Mouse (Mus musculus) macrophage (primary cell): ENCODE data around the gene Gse1. TPM values are rescaled to one million over a fixed set of nuclear protein-coding genes. Genes with fewer than 3 reads are reported as not detected.

Experiments used
- H3K27ac ChIP-seq: fragments of 350-480 bp; formaldehyde crosslinking; 2 replicates; pipeline ENCODE4 v1.9.0; 2021
- H3K36me3 ChIP-seq: fragments of 350-480 bp; formaldehyde crosslinking; 2 replicates; pipeline ENCODE4 v1.9.0; 2021; ENCODE audit errors: inconsistent target
- H3K4me3 ChIP-seq: fragments of 350-480 bp; formaldehyde crosslinking; 2 replicates; pipeline ENCODE4 v1.9.0; 2021; ENCODE audit errors: inconsistent target
- H3K79me2 ChIP-seq: fragments of 350-480 bp; formaldehyde crosslinking; 2 replicates; pipeline ENCODE4 v1.9.0; 2021; ENCODE audit errors: inconsistent target
- WGBS: methylation state at CpG from one replicate; pipeline ENCODE4 v1.1.7; 2026; ENCODE audit warnings: inconsistent platforms; ENCODE audit not compliant: missing documents; 5-methylcytosine and 5-hydroxymethylcytosine counted together
- polyA plus RNA-seq: library from polyadenylated mRNA; stranded (reverse); fragments of 250-400 nt; gene quantifications from 3 replicates; pipeline ENCODE4 v1.2.4, GENCODE M21; 2018; ENCODE audit warnings: inconsistent platforms

Gene Gse1
- polyA plus RNA-seq, 1 experiment from 2014 or later = 10.8 TPM

- Histone ChIP-seq H3K4me3 (no peak overlapping the region), H3K27ac (no peak overlapping the region), H3K36me3 (no peaks in the 10 kb centered on the region), H3K79me2 (no peaks in the 10 kb centered on the region)
- WGBS = 95% methylated on average over 9 of the region's 9 CpGs
Observed at GRCm38 (mm10) chr8:120304097-120304496, 75.8 kb downstream of the Gse1 start.

GRCm38 (mm10) chr8:120305800-120306385, 77.6 kb downstream of the Gse1 start:
- 97% methylated on average over 10 of the region's 10 CpGs for WGBS
- no peak overlapping the region for H3K27ac ChIP-seq
- H3K4me3 ChIP-seq = no peak overlapping the region

GRCm38 (mm10) chr8:120307103-120307502, 78.8 kb downstream of the Gse1 start:
- no peak overlapping the region for H3K4me3 ChIP-seq
- H3K79me2 ChIP-seq = no peaks in the 10 kb centered on the region
- WGBS = 26% methylated on average over 16 of the region's 16 CpGs
- H3K36me3 ChIP-seq = no peaks in the 10 kb centered on the region
- H3K27ac ChIP-seq = no peak overlapping the region

More at GRCm38 (mm10) chr8:120305800-120306385, 77.6 kb downstream of the Gse1 start:
- Histone ChIP-seq H3K79me2 (no peaks in the 10 kb centered on the region), H3K36me3 (no peaks in the 10 kb centered on the region)

- 75% methylated on average over 11 of the region's 11 CpGs for WGBS
- H3K79me2 ChIP-seq = no peaks in the 10 kb centered on the region
- H3K4me3 ChIP-seq = no peak overlapping the region
- H3K27ac ChIP-seq = no peak overlapping the region
- no peaks in the 10 kb centered on the region for H3K36me3 ChIP-seq
Observed at GRCm38 (mm10) chr8:120307528-120307927, 79.3 kb downstream of the Gse1 start.

GRCm38 (mm10) chr8:120308131-120308530, 79.9 kb downstream of the Gse1 start:
- Histone ChIP-seq H3K36me3 (no peaks in the 10 kb centered on the region), H3K4me3 (no peak overlapping the region), H3K27ac (no peak overlapping the region), H3K79me2 (no peaks in the 10 kb centered on the region)
- WGBS = 94% methylated on average over 8 of the region's 8 CpGs

DNA sequence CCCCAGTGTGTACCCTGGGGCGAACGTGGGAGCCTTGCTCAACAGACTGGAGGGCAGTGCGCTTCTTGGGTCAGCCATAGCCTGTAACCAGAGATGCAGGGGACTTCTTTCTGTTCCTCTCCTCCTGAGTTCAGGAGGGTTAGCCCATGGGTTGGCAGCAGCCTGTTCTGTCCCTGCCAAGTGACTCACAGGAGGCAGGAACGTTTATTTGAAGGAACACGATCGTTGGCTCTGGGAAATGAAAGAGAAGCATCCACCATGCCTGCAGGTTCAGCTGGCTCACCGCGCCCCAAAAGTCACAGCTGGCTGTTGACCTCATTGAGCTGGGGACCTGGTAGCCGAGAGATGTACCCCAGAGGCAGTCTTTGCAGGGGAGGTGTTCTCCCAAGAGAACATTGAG, 80.3 kb downstream of the Gse1 start:
- Histone ChIP-seq H3K79me2 (no peaks in the 10 kb centered on the region), H3K4me3 (no peak overlapping the region), H3K36me3 (no peaks in the 10 kb centered on the region), H3K27ac (no peak overlapping the region)
- 70% methylated on average over 9 of the region's 9 CpGs for WGBS

DNA sequence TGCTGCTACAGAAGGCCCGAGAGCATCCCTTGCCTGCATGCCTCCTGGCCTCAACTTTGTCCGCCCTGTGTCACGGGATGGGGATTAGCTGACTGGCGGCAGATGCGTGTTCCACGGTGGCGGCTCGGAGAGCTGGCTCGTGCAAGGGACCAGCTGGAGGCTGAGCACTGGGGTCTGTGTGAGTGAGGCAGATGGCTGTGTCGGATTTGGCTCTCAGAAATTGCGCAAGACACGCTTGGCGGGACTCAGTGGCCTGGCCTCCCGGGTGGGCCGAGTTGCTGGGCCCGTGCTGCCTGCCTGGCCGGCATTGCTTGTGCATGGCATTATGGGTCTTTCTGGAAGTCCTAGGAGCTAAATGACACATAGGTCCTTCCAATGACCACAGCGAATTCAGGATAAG, 81.1 kb downstream of the Gse1 start:
- H3K36me3 ChIP-seq = no peaks in the 10 kb centered on the region

DNA sequence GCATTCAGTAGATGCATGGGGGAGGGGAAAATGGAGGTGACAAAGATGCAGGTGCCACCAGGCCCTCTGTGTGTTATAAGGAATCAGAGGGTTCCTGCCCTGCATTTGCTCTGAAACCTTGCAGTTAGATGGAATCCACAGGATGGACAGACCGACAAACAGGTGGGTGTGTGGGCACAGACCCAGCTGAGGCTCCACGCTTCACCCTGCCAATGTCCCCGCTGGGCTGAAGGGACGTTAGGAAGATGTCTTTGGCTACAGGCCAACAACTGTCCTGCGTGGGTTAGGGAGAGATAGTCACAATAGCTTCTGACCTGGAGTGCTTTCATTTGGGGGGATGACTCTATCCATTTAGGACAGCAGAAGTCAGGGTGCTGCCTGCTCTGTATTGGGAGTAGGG, 81.8 kb downstream of the Gse1 start:
- Histone ChIP-seq H3K79me2 (no peaks in the 10 kb centered on the region), H3K36me3 (no peaks in the 10 kb centered on the region), H3K27ac (no peak overlapping the region), H3K4me3 (no peak overlapping the region)
- 91% methylated on average over 5 of the region's 5 CpGs for WGBS

More for the DNA sequence above, 81.1 kb downstream of the Gse1 start:
- H3K27ac ChIP-seq = no peak overlapping the region
- H3K79me2 ChIP-seq = no peaks in the 10 kb centered on the region
- no peak overlapping the region for H3K4me3 ChIP-seq
- 62% methylated on average over 14 of the region's 18 CpGs for WGBS

DNA sequence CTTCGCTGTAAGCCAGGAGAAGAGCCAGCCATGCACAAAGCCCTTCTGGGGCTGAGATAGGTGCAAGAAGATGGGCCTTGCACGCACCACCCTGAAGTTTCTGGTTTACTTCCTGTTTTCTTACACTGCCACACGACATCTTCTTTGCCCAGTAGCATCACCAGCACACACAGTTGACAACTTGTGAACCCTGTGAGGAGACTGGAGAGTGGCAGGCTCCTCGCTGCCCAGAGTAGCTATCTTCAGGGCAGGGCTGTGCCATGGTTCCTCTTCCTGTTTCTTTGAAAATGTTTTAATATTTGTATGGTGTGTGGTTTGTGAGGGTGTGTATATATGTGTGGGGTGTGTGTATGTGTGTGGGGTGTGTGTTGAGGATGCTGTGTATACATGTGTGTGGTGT, 84.2 kb downstream of the Gse1 start:
- no peaks in the 10 kb centered on the region for H3K79me2 ChIP-seq
- H3K36me3 ChIP-seq = no peaks in the 10 kb centered on the region
- no peak overlapping the region for H3K27ac ChIP-seq
- H3K4me3 ChIP-seq = no peak overlapping the region
- WGBS = 25% methylated on average over 4 of the region's 4 CpGs

- no peak overlapping the region for H3K4me3 ChIP-seq
- no peak overlapping the region for H3K27ac ChIP-seq
- 92% methylated on average over 3 of the region's 3 CpGs for WGBS
- no peaks in the 10 kb centered on the region for H3K79me2 ChIP-seq
- no peaks in the 10 kb centered on the region for H3K36me3 ChIP-seq
Observed at GRCm38 (mm10) chr8:120313674-120314073, 85.4 kb downstream of the Gse1 start.

- H3K79me2 ChIP-seq = no peaks in the 10 kb centered on the region
- no peaks in the 10 kb centered on the region for H3K36me3 ChIP-seq
- no peak overlapping the region for H3K27ac ChIP-seq
- H3K4me3 ChIP-seq = no peak overlapping the region
- WGBS = 95% methylated on average over 4 of the region's 5 CpGs
Observed at GRCm38 (mm10) chr8:120314932-120315331, 86.7 kb downstream of the Gse1 start.

GRCm38 (mm10) chr8:120315644-120316043, 87.4 kb downstream of the Gse1 start:
- Histone ChIP-seq H3K36me3 (no peaks in the 10 kb centered on the region), H3K4me3 (no peak overlapping the region), H3K27ac (no peak overlapping the region), H3K79me2 (no peaks in the 10 kb centered on the region)
- WGBS = 80% methylated on average over 4 of the region's 4 CpGs

DNA sequence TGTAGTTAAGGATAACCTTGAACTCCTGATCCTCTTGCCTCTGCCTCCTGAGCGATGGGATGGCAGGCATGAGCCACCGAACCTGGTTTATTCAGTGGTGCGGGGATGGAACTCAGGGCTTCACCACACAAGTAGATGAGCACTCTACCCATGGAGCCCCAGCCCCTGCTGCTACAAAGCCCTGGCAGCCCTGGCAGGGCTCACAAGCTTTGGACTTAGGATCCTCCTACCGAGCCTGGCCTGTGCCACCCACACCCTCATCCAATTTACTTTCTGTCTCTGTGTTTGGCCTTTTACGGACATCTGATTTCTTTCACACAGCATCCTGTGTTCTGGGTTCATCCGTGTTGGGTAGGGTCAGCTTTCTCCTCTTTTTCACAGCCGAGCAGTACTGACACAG, 88.5 kb downstream of the Gse1 start:
- Histone ChIP-seq H3K4me3 (no peak overlapping the region), H3K36me3 (no peaks in the 10 kb centered on the region), H3K79me2 (no peaks in the 10 kb centered on the region), H3K27ac (no peak overlapping the region)
- WGBS = 87% methylated on average over 7 of the region's 7 CpGs

DNA sequence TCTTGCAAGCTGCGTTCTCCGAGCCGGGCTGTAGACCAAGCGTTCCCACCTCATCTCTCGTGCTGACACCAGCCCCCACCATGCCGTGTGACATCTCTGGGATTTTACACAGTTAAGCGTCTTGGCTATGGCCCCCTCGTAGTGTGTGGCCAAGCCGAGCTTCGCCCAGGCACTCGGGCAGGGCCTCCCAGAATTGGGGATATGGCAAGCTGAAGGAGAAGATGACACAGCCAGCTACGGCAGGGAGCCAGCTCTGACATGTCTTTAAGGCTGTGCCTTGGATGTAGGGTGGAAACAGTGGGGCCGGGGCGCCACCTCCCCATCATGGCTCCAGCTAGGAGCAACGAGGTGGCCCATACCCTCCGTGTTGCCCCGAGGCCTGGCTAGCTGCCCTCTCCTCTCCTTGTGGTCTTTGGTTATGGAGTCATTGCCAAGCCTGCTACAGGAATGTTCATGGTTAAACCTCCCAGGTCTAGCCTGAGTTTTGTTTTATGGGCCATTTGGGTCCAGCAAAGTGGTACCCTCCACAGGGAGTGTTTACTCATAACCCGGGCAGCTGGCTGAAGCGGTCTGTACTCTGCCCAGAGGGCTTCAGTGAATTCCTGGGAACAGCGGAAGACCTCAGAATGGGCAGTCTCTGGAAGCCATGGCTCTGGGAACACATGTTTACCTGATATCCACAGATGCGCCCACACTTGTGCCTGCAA, 89.0 kb downstream of the Gse1 start:
- no peak overlapping the region for H3K27ac ChIP-seq
- H3K36me3 ChIP-seq = no peaks in the 10 kb centered on the region
- H3K4me3 ChIP-seq = no peak overlapping the region
- H3K79me2 ChIP-seq = no peaks in the 10 kb centered on the region
- WGBS = 94% methylated on average over 21 of the region's 21 CpGs

DNA sequence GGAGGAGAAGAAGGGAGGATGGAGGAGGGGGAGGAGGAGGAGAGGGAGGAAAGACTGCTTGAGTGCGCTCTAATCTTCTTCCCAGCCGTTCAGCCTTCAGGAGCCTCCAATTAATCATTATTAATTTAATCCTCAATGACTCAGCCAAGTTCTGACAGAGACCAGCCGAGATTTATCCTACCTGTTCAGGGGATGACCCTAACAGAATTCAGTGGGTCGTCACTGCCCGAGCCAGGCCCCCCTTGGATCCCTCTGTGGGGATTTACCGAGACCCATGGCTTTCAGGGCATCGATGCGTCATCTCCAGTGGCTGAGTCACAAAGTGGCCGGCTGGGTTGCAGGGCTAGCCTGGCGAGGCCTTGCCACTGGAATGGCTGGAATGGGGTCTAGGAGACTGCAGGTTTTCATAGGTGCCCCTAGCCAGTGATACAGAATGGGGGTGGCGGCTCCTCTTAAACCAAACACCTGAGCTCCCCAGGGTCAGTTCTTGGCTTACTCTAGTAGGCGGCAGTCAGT, 90.3 kb downstream of the Gse1 start:
- WGBS = 97% methylated on average over 10 of the region's 12 CpGs
- Histone ChIP-seq H3K4me3 (no peak overlapping the region), H3K27ac (no peak overlapping the region), H3K79me2 (no peaks in the 10 kb centered on the region), H3K36me3 (no peaks in the 10 kb centered on the region)
